Mouse (Mus musculus) forebrain, embryonic 14.5 days (tissue): Measurements from ENCODE around the gene Uso1. TPM values are rescaled to one million over a fixed set of nuclear protein-coding genes. Genes with fewer than 3 reads are reported as not detected.
"Not testable (repeated sequence)": the region's sequence is repeated elsewhere in the genome, so short reads cannot be mapped to it uniquely, and the experiment has no call there.

Experiments used
- ATAC-seq: fragments of 200-750 bp; cut with Nextera tagmentation; 2 replicates; pipeline ENCODE4 v1.8.0; 2017; ENCODE audit warnings: mild to moderate bottlenecking, moderate library complexity
- DNase-seq: peaks from one replicate; pipeline ENCODE4 v3.0.0-alpha.2; 2015; ENCODE audit warnings: low spot score
- H3K27ac ChIP-seq: fragments of 300-500 bp; sonication (generic); 2 replicates; pipeline ENCODE4 v1.5.1; 2014; ENCODE audit warnings: low read depth, mild to moderate bottlenecking, control low read depth, low read length, moderate library complexity
- H3K27me3 ChIP-seq: fragments of 300-500 bp; sonication (generic); replicated peaks from 2 replicates; pipeline ENCODE4 v1.6.1; 2014; ENCODE audit warnings: low read length, control low read depth, mixed read lengths; ENCODE audit not compliant: control insufficient read depth, insufficient read depth
- H3K36me3 ChIP-seq: fragments of 300-500 bp; sonication (generic); 2 replicates; pipeline ENCODE4 v1.6.1; 2014; ENCODE audit warnings: low read length, control low read depth; ENCODE audit not compliant: control insufficient read depth, insufficient read depth
- H3K4me1 ChIP-seq: fragments of 300-500 bp; sonication (generic); 2 replicates; pipeline ENCODE4 v1.6.1; 2014; ENCODE audit warnings: antibody characterized with exemption, low read length, control low read depth; ENCODE audit not compliant: control insufficient read depth, insufficient read depth
- H3K4me2 ChIP-seq: fragments of 300-500 bp; sonication (generic); 2 replicates; pipeline ENCODE4 v1.6.1; 2014; ENCODE audit warnings: mild to moderate bottlenecking, control low read depth, low read length
- H3K4me3 ChIP-seq: fragments of 300-500 bp; sonication (generic); 2 replicates; pipeline ENCODE4 v1.5.1; 2014; ENCODE audit warnings: low read depth, low read length, control low read depth
- H3K9ac ChIP-seq: fragments of 300-500 bp; sonication (generic); 2 replicates; pipeline ENCODE4 v1.6.1; 2014; ENCODE audit warnings: mild to moderate bottlenecking, low read length, control low read depth, moderate library complexity
- H3K9me3 ChIP-seq: fragments of 300-500 bp; sonication (generic); replicated peaks from 2 replicates; pipeline ENCODE4 v1.6.1; 2016; ENCODE audit warnings: low read length, control low read depth, mixed read lengths; ENCODE audit not compliant: control insufficient read depth
- WGBS: fragments of 180-500 bp; shearing (Covaris S2); extraction: QIAGEN DNeasy Blood & Tissue Kit; methylation state at CpG from one replicate; pipeline ENCODE4 v1.1.7; 2014; 5-methylcytosine and 5-hydroxymethylcytosine counted together
- polyA plus RNA-seq: library from polyadenylated mRNA; unstranded; fragments of >200 nt; fragmentation: Nextera tagmentation; extraction: Ambion mirVana; gene quantifications from 2 replicates; pipeline ENCODE4 v1.2.1, GENCODE M21; 2014

Uso1 gene
- polyA plus RNA-seq, 1 experiment from 2014 or later, result 32.0 TPM

- no peak for ATAC-seq
- H3K4me3 ChIP-seq, result no peak overlapping the region
- no peaks in the 10 kb centered on the region for H3K27me3 ChIP-seq
- no peaks in the 10 kb centered on the region for H3K4me1 ChIP-seq
- 91% methylated on average over 3 of the region's 3 CpGs for WGBS
- H3K9ac ChIP-seq, result no peak overlapping the region
- no peak for DNase-seq
- peaks cover 8% of the 10 kb centered on the region; the same call in 1 of the 2 replicates for H3K36me3 ChIP-seq
- H3K4me2 ChIP-seq, result no peak overlapping the region
- H3K27ac ChIP-seq, result no peak overlapping the region
- no peaks in the 10 kb centered on the region for H3K9me3 ChIP-seq
Observed at GRCm38 (mm10) chr5:92148248-92148647, 10.5 kb downstream of the Uso1 start.

- H3K4me3 ChIP-seq, result no peak overlapping the region
- H3K4me1 ChIP-seq, result no peaks in the 10 kb centered on the region
- H3K27me3 ChIP-seq, result no peaks in the 10 kb centered on the region
- no peaks in the 10 kb centered on the region for H3K9me3 ChIP-seq
- WGBS, result 94% methylated on average over 5 of the region's 5 CpGs
- ATAC-seq (no peak), DNase-seq (no peak)
- H3K9ac ChIP-seq, result no peak overlapping the region
- no peak overlapping the region for H3K27ac ChIP-seq
- H3K36me3 ChIP-seq, result peaks cover 8% of the 10 kb centered on the region; the same call in 1 of the 2 replicates
- H3K4me2 ChIP-seq, result no peak overlapping the region
Observed at GRCm38 (mm10) chr5:92149330-92149982, 11.7 kb downstream of the Uso1 start.

- H3K4me1 ChIP-seq, result no peaks in the 10 kb centered on the region
- DNase-seq, result peak; percentile 1
- H3K36me3 ChIP-seq, result peaks cover 22% of the 10 kb centered on the region; the same call in 1 of the 2 replicates
- H3K27ac ChIP-seq, result no peak overlapping the region
- H3K27me3 ChIP-seq, result no peaks in the 10 kb centered on the region
- H3K9ac ChIP-seq, result no peak overlapping the region
- WGBS, result 81% methylated on average over 3 of the region's 3 CpGs
- H3K4me3 ChIP-seq, result no peak overlapping the region
- H3K4me2 ChIP-seq, result no peak overlapping the region
- H3K9me3 ChIP-seq, result no peaks in the 10 kb centered on the region
- no peak for ATAC-seq
Observed at GRCm38 (mm10) chr5:92154861-92155260, 17.1 kb downstream of the Uso1 start.

- H3K36me3 ChIP-seq, result peaks cover 27% of the 10 kb centered on the region; the same call in 1 of the 2 replicates
- H3K27ac ChIP-seq, result no peak overlapping the region
- H3K27me3 ChIP-seq, result no peaks in the 10 kb centered on the region
- no peaks in the 10 kb centered on the region for H3K4me1 ChIP-seq
- DNase-seq, result no peak
- WGBS, result 89% methylated on average over 6 of the region's 6 CpGs
- no peaks in the 10 kb centered on the region for H3K9me3 ChIP-seq
- no peak overlapping the region for H3K4me2 ChIP-seq
- no peak overlapping the region for H3K9ac ChIP-seq
- no peak for ATAC-seq
- no peak overlapping the region for H3K4me3 ChIP-seq
Observed at GRCm38 (mm10) chr5:92165976-92166375, 28.2 kb downstream of the Uso1 start.

GRCm38 (mm10) chr5:92183071-92183830 lies 45.5 kb downstream of the Uso1 start:
- no peaks in the 10 kb centered on the region for H3K9me3 ChIP-seq
- no peak overlapping the region for H3K9ac ChIP-seq
- no peak overlapping the region for H3K27ac ChIP-seq
- 91% methylated on average over 8 of the region's 8 CpGs for WGBS
- ATAC-seq (no peak), DNase-seq (no peak)
- H3K4me1 ChIP-seq, result no peaks in the 10 kb centered on the region
- no peaks in the 10 kb centered on the region for H3K27me3 ChIP-seq
- H3K4me3 ChIP-seq, result no peak overlapping the region
- H3K36me3 ChIP-seq, result peaks cover 56% of the 10 kb centered on the region
- no peak overlapping the region for H3K4me2 ChIP-seq

- no peak overlapping the region for H3K4me2 ChIP-seq
- no peaks in the 10 kb centered on the region for H3K4me1 ChIP-seq
- no peaks in the 10 kb centered on the region for H3K27me3 ChIP-seq
- ATAC-seq, result no peak
- no peak for DNase-seq
- no peak overlapping the region for H3K4me3 ChIP-seq
- 0 out of 2 replicates have a peak, but pooled peaks cover 2% of the 10 kb centered on the region for H3K9me3 ChIP-seq
- H3K27ac ChIP-seq, result no peak overlapping the region
- H3K36me3 ChIP-seq, result peaks cover 58% of the 10 kb centered on the region
- 95% methylated on average over 7 of the region's 7 CpGs for WGBS
- H3K9ac ChIP-seq, result no peak overlapping the region
Observed at GRCm38 (mm10) chr5:92188881-92189483, 51.2 kb downstream of the Uso1 start.

GRCm38 (mm10) chr5:92195716-92196115 lies 58.0 kb downstream of the Uso1 start:
- H3K27ac ChIP-seq, H3K27me3 ChIP-seq, H3K9me3 ChIP-seq, ATAC-seq, H3K4me3 ChIP-seq, H3K9ac ChIP-seq, H3K4me2 ChIP-seq, H3K4me1 ChIP-seq: not testable (repeated sequence)
- H3K36me3 ChIP-seq, result peaks cover 74% of the 10 kb centered on the region
- WGBS, result 58% methylated on average over 2 of the region's 2 CpGs
- DNase-seq, result peak; percentile 46

- H3K9ac ChIP-seq, result 0 out of 2 replicates have a peak overlapping the region, but pooled peaks have one; percentile 29
- H3K4me1 ChIP-seq, result no peaks in the 10 kb centered on the region
- no peaks in the 10 kb centered on the region for H3K9me3 ChIP-seq
- ATAC-seq (peak; percentile 47), DNase-seq (peak; percentile 35)
- peak overlapping the region; percentile 48; the same call in 1 of the 2 replicates for H3K27ac ChIP-seq
- no peak overlapping the region for H3K4me3 ChIP-seq
- H3K27me3 ChIP-seq, result no peaks in the 10 kb centered on the region
- 78% methylated on average over 15 of the region's 15 CpGs for WGBS
- no peak overlapping the region for H3K4me2 ChIP-seq
- H3K36me3 ChIP-seq, result peaks cover 82% of the 10 kb centered on the region
Observed at GRCm38 (mm10) chr5:92196895-92197811, 59.4 kb downstream of the Uso1 start.
